Mouse (Mus musculus) erythroblast, embryonic 14.5 days (primary cell): Measurements from ENCODE around the gene Nr1d1.

Experiments
- GATA1 ChIP-seq: IDR thresholded peaks from 2 replicates; pipeline ENCODE4 v1.6.1; 2012; ENCODE audit warnings: low read length, inconsistent platforms, mixed read lengths
- TAL1 ChIP-seq: IDR thresholded peaks from 3 replicates; pipeline ENCODE4 v1.6.1; 2012; ENCODE audit warnings: low read length, inconsistent platforms, mixed read lengths

DNA sequence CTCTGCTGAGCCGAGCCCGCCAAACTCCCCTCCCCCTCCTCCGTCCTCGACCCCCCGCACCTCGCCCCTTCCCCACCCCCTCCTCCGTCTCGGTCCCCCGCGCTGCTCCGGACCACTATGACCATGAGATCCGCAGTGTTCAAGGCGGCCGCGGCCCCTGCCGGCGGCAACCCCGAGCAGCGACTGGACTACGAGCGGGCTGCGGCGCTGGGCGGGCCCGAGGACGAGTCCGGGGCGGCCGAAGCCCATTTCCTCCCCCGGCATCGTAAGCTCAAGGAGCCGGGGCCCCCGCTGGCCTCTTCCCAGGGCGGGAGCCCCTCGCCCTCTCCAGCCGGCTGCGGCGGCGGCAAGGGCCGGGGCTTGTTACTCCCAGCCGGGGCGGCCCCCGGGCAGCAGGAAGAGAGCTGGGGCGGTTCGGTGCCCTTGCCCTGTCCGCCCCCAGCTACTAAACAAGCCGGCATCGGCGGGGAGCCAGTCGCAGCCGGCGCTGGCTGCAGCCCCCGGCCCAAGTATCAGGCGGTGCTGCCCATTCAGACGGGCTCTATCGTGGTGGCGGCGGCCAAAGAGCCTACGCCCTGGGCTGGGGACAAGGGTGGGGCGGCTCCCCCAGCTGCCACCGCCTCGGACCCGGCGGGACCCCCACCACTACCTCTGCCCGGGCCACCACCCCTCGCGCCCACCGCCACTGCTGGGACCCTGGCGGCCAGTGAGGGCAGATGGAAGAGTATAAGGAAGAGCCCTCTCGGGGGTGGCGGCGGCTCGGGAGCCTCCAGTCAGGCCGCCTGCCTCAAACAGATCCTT, 20.8 kb upstream of the Nr1d1 start:
- TF ChIP-seq GATA1 (no peak), TAL1 (no peak)
